Mouse (Mus musculus) ovary, postnatal 14 days (tissue): ENCODE results near the gene Rnf141.

Experiments
- DNase-seq: peaks from one replicate; pipeline ENCODE4 v3.0.0; 2022; ENCODE audit warnings: low spot score

Gene Rnf141

DNA sequence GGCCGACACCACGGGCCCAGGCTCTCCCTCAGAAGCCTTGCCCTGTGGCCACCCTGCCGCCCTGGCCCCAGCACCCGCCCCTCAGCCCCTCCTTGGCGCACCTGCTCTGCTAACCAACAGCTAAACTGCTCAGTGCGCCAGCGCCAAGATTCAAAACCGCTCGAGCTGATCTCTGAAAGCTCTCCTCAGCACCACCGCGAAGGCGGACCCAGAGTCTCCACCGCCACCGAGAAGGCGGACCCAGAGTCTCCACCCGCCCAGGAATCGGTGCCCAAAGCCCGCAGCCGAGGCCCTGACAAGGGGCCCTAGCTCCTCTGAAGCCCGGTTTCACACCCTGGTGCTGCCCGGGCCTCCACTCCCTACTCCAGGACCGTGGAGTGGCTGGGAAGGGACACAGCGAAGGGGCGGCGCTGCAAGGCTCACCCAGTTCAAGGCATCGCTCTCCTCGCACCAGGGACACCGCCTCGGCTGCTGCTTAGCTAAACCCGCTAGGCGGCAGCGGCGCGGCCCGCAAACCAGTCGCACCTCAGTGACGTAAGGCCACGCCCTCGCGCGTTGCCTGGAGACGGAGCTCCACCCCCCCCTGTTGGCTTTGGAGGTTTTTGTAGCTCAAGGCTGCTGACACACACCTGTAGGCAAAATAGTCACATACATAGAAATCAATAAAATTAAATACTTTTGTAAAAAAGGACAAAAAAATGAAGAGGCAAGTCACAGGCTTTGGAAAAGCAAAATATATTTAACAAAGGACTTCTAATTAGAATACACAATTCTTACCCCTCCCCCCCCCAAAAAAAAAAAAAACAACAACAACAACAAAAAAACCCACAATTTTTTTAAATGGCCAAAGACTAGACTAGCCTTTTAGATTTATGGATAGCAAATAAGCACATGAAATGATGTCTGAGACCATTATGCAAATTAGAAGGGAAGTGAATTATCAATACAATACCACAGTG is at the start of gene Rnf141:
Rnf141 (minus strand) TSS at position 542 of the 959 bp plus-strand sequence.
- peak; percentile 88 for DNase-seq

DNA sequence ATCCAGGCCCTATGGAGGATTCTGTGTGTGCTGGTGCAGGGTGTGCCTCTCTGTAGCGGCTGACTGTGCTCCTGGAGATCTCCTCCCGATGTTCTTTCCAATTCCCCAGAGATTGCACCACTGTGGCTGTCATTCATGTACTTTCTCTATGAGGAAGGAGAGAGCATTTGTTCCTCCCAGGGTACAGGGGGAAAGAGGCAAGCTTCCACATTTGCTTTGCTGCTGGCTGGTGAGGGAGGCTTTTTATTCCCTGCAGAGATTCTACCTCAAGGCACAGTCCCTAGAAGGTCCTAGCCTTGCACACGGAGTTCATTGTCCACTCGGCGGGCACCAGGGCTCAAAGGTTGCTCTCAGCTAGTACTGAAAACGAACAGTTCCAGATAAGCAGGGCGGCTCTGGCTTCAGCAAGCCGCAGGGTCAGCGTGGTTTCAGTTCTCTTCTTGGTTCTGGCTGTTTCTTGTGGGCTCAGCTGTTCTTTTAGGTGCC is 47.3 kb upstream of the Rnf141 start:
- no peak for DNase-seq

DNA sequence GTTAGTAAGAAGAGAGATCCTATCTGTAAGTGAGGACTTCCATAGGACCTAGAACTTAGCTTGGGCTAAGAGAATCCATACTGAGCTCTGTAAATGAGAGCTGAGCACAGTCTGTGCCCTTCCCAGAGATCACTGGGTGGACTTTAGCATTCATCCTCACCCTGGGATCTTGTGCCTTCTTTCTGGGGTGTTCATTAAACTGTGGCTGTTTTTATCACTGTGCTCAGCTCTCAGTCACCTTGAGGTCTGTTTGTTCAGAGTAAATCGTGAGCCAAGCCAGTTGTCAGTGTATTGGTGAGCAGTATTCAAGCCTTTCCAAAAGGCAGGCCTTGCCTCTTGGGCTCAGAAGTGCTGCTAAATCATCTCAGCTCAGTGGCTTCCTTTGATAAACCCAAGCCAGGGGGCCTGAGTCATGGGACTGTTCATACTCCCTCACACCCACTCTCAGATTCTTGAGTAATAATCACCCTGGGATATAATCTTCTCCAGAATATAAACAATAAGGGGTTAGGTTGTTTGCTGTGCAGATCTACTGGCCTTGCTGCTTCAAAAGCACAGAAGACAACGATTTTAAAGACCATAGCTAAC is 37.6 kb upstream of the Rnf141 start:
- no peak for DNase-seq

DNA sequence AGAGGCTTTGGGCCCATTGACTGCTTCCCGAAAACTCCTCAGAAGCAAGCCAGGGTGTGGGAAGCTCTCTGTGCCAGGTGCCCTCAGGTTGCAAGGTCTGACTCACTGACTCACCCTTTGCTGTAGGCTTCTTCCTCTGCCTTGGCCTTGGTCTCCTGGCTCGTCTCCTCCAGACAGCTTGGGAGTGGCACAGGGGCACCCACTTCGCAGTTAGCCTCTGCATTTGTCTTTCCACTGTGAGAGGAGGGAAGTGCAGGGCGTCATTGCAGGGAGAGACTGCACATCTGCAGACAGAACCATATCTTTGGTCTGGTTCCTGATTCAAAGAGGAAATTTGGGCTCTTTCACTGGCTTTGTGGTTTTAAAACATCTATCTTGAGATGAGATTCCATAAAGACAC is 33.8 kb upstream of the Rnf141 start:
- no peak for DNase-seq

DNA sequence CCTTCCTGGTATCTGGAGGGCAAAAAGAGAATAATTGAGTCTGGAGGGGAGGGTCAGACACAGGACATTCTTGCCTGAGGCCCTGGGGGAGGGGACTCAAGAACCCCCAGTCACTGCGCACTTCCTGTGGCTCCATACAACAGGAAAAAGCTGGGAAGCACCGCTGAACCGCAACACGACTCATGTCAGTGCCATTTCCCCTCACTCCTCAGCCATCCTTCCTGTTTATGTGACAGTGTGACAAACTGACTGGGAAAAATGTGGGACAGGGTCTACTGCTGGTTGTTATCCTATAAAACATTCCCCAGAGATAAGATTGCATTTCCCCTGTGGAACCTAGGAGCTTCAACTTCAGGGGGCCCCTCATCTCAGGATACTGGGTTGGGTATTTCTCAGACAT is 32.7 kb upstream of the Rnf141 start:
- DNase-seq: no peak

DNA sequence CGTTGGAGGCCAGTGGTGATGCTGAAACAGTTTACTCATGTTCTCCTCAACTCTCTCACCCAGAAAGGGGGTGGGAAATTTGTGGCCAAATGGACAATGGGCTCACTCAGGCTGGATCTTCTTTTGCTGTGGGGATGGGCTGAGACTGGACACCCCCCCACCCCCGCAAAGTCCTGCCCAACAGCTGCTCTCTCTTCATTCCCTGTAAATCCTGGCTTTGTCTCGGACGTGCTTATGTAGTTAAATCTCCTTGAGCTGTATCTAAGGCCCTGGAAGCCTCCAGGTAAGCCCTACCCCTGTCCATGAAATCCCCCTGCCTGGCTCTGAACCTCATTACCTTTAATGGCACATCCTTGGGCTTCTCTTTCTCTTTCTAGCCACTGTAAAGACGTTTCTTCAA is 24.6 kb upstream of the Rnf141 start:
- no peak for DNase-seq

DNA sequence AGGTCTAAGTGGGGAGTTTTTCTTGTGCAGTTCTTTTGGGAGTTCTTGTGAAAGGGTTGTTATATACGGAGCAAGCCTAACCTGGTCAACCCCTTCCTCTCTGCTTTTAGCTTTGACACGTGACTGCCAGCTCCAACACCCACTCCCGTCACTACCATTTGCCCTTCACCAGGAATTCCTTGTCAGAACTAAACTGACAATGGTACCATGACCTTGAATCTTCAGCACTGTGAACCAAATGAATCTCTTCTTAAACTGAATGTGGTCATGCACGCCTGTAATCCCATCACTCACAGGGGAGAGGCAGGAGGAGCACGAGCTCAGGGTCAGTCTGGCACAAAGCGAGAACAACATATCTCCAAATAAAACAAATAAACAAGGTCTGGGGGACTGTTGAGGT is 22.9 kb upstream of the Rnf141 start:
- no peak for DNase-seq

DNA sequence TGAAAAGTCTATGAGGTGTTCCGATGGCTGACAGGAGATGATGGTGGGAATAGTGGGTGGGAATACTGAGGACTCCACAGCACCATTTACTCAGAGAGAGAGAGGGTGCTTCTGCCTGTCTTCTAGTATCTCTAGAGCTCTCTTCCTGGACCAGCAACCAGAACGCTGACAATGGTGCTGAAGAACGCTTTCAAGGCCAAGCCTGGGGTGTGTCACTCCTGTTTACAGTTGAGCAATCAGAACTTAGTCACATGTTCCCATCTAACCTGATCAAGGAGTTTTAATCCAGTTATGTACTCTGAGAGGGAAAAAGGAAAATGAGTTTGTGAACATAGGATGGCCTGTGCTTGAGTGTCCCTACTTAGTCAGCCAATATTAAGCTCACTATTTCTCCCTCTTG is 21.8 kb upstream of the Rnf141 start:
- DNase-seq: no peak

DNA sequence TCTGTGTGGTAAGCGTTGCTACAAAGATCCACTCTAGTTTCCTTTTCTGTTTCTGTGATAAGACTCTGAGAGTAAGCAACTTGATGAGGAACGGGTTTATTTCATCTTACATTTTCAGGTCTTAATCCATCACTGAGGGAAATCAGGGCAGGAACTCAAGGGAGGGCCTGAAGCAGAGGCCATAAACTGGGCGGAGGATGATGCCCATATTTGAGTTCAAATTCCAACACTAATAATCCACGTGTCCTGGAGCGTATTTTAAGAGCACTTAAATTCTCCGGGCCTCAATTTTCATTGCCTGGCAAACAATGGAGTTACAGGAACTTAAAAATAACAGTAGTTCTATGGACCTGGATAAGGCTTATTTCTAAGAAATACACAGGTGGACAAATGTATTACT is 21.3 kb upstream of the Rnf141 start:
- no peak for DNase-seq

DNA sequence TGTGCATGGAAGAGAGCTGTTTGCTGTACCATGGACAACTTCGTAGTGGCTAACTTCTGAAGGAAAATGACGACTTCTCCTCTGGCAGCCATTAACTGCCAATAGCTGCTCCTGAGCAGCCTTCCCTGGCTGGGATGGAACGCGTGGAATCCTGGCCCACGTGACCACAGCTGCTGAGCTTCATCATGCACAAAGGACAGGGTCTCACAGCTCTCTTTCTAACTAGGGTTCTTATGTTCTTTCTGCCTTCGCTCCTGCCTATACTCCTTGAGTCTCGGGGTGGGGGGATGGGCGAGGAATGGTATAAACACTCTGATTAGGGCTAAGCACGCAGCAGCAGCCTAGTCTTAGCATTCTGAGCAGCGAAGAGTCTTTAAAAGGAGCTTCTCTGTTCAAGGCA is 20.8 kb upstream of the Rnf141 start:
- no peak for DNase-seq

DNA sequence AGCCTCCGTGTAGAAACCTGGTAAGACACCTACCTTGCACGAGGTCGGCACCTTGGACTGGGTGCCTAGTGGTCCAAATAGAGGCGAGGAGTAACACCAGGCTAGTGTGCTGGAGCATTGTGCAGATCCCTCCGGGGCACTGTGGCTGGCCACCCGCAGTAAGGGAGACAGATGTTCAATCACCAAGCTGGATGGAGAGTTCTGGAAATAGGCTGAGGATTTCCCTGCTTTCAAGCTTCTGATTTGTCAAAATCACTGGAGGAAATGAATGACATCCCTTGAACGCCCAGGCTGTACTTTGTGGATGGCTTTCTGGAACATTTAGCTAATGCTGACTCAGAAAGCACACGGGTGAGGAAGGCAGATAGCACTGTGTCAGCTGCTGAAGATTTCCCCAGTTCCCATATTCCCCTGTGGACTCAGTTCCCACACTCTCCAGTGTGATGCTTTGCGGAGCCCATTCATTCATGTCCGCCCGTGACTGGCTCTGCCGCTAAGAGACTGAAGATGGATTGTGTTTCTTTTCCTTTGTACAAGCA is 18.6 kb upstream of the Rnf141 start, which contains the start of gene Lyve1:
Lyve1 (minus strand) TSS at position 489 of the 539 bp plus-strand sequence.
- DNase-seq: no peak

DNA sequence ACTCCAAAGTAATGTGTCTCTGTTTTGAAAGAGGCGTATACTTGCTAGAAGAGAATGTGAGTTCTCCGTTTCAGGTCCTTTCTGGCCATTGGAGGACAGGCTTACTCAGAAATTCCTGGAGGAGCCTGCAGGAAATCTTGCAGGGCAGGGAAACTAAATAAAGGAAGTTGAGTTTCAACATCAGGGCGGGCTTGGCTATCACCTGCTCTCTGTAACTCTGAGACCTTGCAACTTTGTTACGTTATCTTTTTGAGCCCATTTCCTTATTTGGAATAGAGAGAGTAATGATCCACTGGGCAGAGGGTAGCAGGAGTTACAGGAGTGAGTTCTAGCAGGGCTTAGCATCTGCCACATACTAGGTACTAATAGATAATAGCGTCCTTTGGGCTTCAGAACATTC is 15.9 kb upstream of the Rnf141 start:
- DNase-seq: no peak

DNA sequence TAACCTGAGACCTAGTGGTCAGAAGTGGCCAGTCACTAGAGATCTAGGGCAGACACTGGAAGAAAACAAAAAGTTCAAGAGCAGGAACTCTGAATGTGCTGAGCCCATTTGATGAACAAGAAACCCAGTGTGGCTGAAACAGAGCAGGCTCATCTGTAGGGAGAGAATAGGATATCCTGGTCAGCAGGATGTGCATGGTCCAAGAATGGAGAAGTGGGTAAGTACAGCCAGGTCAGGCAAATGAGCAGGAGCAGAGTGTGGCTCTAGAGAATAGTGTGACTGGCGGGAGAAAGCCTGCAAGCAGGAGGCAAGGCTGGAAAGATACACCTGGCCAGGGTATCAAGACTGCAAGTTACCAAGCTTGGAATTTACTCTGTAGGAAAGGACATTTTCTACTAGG is 11.3 kb upstream of the Rnf141 start:
- DNase-seq: no peak

DNA sequence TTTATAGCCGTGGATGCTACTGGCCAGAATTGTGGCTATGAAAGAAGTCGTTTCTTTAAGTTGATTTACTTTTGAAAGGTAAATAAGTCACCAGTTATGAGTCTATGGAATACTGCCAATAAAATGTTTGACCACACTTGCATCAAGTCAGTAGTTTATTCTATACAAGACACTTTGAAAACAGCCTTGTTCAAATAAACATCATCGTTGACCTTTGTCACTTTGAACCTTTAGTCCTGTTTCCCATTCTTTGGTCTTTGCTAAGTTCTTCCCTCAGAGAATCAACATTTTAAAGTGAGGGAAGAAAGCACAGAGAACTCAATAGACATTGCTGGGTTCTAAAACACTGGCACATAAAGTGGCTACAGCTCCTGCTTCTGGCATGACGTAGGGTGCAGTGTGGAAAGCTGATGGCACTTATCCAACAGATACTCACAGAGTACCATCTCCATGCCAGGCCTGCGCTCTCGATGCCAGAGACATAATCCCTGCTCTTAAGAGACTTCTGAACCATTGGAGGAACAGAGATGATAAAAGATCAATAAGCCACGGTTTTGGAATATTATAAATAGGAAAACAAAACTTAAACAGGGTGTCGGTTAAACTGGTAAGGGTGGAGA is 10.8 kb upstream of the Rnf141 start:
- no peak for DNase-seq

DNA sequence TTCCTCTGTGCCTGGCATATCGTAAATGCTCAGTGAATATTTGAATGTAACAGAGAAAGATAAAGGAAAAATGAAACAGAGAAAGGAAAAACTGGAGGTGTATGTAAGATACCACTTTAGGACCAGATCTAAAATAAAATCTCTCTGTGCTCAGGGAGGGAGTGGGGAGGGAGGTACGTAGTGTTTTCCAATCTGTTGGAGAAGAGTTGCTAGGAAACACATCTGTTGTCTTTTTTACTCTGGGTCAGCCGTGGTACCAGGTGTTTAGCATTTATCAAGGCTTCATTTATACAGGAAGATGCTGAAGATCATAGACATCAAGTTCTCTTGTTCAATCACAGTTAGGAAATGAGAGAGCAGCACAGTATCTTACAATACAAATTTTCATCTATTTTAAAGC is 10.3 kb upstream of the Rnf141 start:
- no peak for DNase-seq

DNA sequence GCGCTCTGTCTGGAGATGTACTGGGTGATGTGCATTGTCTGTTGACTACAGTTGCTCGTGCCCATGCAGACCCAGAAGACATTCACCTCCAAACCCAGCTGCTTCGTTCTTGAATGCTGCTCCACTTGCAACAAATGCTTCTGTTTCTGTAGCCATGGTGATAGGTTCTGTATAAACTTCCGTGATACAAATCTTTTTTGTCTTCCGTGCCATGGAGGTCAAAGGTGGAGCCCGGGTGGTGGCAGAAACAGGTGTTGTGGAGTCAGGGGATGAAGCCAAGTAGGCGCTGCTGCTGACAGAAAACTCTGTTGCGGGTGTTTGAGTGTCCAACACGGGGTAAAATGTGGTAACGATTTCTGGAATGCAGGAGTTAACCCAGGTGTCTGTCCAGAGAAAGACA is 9.4 kb upstream of the Rnf141 start:
- no peak for DNase-seq

DNA sequence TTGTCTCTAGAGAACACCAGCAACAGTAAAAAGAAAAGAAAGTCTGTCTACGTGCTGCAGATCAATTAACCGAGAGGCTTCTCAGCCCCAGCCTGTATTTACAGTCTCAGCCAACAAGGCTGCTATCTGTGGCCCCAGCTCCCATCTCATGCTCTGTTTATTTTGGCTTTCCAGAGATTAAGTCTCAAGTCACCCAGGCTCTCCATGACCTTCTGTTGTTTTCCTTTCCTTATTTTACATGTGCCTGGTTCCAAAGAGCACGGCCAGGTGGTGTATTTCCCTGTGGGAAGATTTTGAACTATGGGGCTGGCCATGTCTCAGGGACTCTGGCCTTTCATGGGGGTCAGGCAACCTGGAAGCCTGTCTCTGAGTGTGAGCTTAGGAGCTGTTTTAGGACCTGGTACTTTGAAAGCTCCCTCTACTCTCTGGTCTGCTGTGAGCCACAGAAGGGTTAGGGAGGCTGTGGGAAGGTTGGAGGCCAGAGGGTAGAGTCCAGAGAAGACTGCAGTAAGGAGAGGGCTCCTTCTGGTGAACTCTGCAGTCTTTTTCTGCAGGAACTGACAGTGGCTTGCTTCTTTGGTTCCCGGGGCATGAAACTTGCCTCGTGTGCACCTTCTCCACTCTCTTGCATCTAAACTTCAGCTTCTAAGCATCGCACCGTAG is 7.4 kb upstream of the Rnf141 start:
- DNase-seq: no peak

DNA sequence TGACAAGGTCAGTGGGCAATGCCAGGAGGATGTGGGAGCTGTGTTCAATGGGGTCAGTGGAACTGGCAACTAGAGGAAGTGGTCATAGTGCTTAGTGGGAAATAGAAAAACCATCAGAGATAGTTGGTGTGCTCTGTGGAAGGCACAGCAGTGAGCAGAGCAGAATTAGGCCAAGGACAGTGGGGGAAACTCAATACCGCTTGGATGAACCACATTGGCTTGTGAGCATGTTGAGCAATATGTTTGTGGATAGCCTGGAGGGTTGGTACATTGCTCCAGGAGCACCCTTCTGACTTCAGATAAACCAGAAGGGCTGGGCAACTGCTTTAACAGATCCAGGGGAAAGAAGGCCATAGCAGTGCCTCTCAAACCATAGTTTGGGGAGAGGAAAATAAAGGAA is 4.1 kb upstream of the Rnf141 start:
- DNase-seq: no peak

DNA sequence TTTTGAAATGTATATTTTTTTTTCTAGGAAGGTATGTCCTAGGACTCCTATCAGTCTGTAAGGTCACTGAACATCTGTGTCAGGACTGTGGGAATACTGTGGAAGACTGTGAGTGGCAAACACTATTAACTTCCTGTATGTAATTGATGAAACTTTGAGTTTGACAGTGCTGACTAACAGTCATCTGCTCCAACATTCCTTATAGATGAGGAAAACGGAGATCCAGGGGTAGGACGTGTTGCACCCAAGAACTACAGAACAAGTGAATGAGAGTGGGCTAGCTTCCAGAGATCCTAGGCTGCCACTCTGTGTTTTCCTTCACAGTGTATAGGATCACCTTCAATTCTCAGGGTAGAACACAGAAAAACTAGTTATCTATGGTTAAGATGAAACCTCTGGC is 3.1 kb upstream of the Rnf141 start:
- no peak for DNase-seq

DNA sequence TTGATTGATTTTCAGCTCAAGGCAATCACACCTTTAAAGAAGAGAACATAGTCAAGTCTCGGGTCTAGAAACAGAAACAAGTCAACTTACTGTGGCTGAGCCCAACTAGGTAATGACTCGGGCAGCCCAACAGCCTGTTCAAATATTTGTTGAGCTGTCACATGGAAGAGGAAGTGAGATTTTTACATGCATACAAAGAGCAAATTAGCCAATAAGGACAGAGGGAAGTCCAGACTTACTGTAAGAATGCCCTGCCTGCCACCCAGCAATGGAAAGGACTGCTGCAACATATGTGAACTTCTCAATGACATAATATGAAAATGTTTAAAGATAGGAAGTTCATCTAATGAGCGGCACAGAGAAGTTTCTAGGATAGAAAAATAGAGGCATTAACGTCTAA is 3.9 kb downstream of the Rnf141 start:
- DNase-seq: no peak

DNA sequence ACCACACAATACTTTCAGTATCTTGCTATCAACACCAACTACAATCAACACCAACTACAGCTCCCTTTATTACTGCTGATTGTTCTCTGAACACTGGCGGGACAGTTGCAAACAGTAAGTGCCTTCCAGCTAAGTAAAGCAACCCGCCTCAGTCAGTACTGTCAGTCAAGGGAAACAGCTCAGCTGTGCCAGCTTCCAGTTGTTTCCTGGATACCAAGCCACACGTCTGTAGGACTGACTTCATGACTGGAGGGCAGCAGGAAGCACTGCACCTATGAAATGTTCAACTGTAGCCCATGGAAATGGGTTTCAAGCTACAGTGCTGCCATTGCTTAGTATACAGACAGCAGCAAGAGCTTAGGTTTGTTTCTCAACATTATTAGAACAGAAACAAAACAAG is 9.7 kb downstream of the Rnf141 start:
- DNase-seq: no peak

DNA sequence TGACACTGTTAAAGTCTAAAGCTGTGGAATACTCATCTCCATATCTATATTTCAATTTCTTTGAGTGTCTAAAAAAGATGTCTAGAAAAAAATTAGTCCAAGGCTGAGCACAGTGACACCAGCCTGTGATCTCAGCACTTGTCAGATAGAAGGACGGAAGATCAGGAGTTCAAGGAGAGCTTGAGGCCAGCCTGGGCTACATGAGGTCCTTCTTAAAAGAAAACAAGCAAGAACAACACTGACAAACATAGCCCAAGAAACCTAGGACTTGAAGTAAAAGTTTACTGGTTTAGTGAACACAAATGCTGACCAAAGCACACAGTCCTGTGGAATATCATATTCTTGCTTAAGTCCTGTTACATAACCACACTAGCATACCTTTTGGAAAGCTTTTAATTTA is 10.2 kb downstream of the Rnf141 start:
- no peak for DNase-seq
